Mouse (Mus musculus) retina, postnatal 1 day (tissue): ENCODE measurements around the gene Mrpl46.

Experiments used
- DNase-seq: peaks from one replicate; pipeline ENCODE4 v3.0.0-alpha.2; 2012

Mrpl46 gene

DNA sequence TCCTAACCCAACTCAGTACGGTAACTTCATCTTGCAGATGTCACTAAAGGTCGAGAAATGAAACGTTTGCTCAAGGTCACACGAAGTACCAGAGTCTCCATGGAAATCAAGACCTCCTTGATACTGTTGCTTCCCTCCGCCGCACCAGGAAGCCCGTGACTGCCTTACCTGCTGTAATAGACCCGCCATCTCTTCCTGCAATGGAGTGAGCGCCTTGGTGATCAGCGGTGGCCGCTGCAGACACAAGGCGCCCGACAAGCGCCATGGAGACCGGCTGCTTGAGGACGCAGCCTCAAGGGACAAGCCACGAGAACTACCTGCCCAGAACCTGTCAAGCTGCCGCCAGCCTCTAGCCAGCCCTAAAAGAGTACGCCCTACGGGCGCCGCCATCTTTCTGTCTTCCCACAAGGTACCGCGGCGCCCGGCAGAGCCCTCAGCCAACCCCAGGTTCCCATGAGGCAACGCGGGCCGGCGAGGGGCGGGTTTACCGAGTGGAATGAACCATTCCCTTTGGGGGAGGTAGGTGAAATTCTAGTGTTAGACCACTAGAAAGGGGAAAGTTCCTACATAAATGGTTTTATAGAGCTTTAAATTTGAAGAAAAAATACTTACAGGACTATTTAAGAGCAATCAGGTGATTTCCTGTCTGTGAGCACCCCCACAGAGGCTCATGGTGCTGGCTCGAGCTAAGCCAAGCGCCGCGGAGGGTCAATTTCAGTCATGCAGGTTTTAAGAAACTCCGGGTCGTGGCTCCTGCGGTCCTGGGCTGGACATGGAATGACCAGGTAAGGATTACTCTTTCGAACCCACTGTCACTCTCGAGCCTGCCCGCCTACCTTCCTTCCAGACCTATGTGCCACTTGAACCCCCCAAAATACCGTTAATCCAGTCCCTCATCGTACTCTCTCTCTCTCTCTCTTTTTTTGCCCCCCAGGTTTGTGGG is at the start of gene Mrpl46, which contains the start of gene Mrps11:
Gene Mrpl46, minus strand, starts transcription at position 893 of the 943 bp plus-strand sequence.
Gene Mrps11, plus strand, starts transcription at position 481 of the 943 bp plus-strand sequence.
- peak; percentile 94 for DNase-seq

DNA sequence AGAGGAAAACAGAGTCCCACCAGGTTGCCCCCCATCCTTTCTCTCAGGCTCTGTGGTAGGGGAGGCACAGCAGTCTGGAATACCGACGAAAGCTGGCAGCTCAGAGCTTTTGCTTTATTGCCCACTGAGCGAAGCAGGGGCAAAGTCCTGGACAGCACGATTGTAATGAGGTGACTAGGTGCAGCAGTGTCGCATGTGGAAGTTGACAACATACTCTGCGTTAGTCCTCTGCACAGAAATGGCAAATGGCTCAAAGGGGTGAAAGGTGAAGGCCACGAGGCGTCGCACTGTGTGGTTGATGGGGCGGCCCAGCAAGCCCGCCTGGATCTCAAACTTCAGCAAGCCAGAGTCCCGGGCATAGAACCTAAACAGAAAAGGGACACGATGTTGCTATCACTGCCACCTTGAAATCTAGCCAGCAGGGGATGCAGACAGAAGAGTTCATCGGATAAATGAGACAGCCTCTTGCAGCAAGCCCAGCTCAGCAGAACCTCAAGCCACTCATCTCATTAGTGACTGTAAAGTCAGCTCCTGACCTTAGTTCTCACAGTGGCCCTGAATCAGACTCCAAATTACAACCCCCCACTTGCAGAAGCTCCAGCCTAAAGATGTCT is 44.5 kb upstream of the Mrpl46 start:
- DNase-seq, result no peak

DNA sequence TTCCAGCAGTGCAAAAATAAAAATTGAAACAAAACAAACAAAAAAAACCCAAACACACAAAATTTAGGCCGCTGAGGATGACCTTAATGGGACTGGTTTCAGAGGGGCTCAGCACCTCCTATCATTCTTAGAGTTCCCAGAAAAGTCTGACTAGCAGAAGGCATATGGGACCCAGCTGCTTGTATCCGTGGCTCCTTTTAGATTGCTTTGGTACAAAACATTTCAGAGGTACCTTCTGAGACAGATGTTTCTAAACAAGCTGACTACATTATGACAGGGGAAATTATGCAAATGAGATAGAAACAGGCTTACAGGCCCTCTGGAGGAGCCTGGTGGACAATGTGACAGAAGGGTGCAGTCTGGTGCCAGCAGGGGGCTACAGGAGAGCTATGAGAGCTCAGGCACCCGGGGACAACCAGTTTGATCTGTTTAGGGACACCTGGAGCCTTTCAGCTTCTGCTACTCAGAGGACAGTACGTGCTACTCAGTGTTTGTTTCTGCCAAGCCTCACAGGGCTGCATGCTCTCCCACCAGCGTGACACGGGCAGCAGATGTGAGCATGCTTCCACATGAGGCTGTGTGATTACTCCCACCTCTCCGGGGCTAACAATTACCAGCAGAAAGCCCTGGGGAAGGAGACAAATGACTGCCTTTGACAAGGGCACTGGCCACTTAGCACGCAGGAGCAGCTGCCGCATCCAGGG is 43.5 kb upstream of the Mrpl46 start:
- DNase-seq, result peak; percentile 50

GRCm38 (mm10) chr7:78818336-78818735 is 35.0 kb upstream of the Mrpl46 start:
- DNase-seq, result no peak

DNA sequence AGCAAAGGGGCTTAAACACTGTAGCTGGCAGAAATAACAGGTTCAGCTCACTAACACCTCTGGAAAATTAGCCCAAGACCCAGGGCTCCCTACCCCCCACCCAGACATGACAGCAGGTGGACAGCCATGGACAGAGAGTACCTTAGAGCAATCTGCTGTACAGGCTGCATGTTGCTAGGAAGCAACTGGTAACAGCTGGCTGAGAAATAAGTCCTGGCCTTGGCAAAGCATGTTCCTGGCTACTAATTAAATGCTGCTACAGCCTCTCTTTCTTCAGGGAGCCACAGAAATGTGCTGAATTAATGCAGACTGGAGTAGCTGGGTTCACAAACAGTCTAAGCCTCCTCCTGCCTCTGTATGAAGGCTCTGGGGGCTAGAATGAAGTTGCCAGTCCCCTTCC is 31.4 kb upstream of the Mrpl46 start:
- DNase-seq, result no peak

- no peak for DNase-seq
These were observed 30.5 kb upstream of the Mrpl46 start for GRCm38 (mm10) chr7:78813791-78814190.

DNA sequence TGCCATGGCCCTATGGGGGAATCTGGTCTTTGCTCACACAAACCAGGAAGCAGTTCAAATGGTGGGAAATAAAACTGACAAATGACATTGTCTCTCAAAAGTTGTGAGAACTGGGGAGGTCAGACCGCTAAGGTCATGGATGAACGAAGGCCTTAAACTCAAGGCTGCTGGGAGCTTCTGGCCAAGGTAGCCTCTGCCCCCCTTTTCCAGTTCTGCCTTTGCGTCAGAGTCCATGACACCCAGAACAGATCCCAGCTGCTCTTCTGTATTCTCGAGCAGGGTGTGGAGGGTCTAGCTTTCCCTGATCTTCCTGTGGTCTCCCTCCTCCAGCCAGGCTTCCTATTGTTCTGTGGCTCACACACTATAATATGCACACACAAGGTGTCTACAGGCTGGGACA is 23.9 kb upstream of the Mrpl46 start:
- DNase-seq, result no peak

- no peak for DNase-seq
These were observed 20.5 kb upstream of the Mrpl46 start for GRCm38 (mm10) chr7:78803841-78804240.

GRCm38 (mm10) chr7:78799730-78800496 is 16.6 kb upstream of the Mrpl46 start:
- DNase-seq, result no peak

GRCm38 (mm10) chr7:78797843-78798455 is 14.6 kb upstream of the Mrpl46 start:
- no peak for DNase-seq

- no peak for DNase-seq
These were observed 13.3 kb upstream of the Mrpl46 start for GRCm38 (mm10) chr7:78796624-78797023.

DNA sequence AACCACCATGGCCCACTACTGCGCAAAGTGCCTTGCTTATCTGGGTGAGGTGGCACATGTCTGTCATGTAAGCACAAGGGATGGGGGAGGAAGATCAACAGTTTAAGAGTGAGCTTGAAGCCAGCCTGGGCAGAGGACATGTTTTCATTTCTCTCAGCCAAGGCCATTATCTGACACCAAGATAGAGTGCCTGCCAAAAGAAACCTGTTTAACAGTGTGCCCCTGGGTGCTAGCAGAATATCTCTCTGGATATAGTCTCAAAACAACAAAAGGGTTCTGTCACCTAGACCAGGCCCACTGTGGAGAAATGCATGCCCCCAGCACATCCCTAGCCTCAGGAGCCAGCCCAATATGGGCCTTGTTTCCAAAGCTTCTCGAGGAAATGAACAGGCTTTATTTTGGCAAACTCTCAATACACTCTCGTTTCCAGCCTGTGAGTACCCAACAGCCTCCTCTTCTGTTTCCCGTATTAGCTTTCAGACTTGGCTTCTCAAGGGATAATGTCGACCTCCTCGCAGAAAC is 11.3 kb upstream of the Mrpl46 start:
- no peak for DNase-seq

DNA sequence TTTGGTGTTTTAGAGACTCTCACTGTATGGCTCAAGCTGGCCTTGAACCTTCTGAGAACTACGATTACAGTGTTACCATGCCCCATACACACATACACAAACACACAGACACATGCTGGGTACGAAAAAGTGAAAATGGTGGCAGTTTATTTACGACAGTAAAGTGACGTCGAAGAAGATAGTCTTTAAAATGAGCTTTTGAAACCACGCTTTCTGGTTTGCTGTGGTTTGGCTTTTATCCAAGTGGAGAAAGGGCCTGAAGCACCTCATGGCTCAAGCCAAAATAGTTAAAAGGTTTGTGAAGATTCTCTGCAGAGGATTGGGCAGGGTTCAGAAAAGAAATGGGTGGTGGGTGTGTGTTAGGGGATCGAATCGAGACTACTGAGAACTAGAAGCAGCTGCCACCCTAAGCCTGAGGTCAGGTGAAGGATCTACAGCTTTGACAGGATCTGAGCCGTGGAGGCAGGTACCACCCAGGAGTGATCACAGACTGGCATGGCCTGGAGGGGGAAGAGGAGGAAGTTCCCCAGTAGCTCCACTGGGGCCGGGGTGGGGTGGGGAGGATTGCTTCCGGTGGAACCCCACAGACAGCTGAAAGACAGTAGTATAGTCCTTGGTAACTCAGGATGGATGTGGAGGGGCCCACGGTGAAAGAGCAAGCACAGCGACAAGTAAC is 10.7 kb upstream of the Mrpl46 start:
- DNase-seq, result no peak

DNA sequence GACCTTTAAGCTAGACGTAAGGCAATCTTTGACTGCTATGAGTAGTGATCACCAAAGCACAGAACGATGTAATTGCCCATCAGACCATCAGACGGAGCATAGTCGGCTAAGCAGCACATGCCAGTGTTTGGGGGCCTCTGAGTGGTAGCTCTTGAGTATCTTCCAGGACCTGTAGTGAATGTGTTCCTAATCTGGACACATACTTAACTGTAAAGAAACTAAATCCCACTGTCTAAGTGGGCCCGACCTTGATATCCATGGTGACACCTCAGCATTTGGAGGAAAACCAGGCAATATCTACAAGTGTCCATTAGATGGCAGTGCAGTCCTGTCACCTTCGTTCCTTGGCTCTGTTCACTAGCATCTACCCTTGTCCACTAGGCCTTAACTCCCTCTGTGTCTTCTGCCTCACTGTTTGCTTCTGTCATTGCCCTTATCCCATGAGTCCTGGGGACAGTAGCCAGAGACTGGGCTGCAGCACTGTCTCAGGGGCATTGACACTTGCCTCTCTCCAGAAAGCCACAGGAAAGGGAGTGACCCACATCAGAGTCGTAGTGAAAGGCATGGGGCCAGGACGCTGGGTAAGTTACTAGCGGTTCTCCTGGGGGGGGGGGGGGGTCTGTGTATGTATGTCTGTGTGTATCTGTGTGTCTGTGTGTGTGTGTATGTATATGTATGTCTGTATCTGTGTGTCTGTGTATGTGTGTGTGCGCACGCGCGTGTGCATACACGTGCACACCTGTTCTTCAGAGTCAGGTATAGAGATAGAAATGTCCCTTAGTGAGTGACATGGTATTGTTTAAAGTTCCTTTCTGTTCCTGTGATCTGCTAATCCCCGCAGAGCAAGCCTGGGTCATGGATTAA is 8.3 kb upstream of the Mrpl46 start:
- peak; percentile 85 for DNase-seq

- no peak for DNase-seq
These were observed 4.6 kb upstream of the Mrpl46 start for GRCm38 (mm10) chr7:78787793-78788380.

DNA sequence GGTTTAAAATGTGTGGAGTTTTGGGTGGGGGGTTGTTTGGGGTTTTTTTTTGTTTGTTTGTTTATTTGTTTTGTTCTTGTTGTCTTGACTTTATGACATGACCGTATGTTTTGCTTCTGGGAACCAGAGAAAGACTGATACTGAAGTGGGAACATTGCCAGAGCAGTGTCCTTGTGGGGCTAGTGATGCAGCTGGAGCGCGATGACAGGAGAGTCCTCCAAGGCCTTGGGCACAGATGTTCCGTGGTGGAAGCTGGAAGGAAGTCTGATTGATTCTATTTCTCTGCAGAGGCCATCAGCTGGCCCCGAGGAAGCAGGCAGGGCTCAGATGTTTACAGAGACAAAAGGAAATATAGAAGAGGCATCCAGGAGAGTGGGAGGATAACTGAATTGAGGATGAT is 2.6 kb upstream of the Mrpl46 start:
- no peak for DNase-seq

DNA sequence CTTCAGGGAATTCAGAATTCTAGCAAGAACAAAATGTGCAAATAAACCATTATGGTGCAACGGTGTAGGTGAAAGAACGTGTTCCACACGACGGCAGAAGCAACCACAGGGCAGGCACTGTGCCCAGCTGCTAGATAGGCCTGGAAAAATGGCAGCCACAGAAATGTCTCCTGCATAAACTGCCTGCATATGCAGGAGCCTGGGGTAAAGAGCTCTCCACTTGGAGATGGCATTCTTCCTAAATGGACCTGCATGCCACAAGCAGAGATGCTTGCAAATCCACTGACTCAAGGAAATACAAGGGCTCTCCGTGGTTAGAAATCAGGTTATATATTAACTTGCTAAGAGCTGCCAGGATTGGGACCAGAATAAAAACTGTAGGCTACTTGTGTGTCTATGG is 4.6 kb downstream of the Mrpl46 start:
- no peak for DNase-seq

- DNase-seq, result no peak
These were observed 12.4 kb downstream of the Mrpl46 start for GRCm38 (mm10) chr7:78770936-78771335.

GRCm38 (mm10) chr7:78769075-78769652 is 14.2 kb downstream of the Mrpl46 start:
- DNase-seq, result no peak
